Comparison of ENCODE assay signal across 8 mouse cellular contexts in the genomic region with DNA sequence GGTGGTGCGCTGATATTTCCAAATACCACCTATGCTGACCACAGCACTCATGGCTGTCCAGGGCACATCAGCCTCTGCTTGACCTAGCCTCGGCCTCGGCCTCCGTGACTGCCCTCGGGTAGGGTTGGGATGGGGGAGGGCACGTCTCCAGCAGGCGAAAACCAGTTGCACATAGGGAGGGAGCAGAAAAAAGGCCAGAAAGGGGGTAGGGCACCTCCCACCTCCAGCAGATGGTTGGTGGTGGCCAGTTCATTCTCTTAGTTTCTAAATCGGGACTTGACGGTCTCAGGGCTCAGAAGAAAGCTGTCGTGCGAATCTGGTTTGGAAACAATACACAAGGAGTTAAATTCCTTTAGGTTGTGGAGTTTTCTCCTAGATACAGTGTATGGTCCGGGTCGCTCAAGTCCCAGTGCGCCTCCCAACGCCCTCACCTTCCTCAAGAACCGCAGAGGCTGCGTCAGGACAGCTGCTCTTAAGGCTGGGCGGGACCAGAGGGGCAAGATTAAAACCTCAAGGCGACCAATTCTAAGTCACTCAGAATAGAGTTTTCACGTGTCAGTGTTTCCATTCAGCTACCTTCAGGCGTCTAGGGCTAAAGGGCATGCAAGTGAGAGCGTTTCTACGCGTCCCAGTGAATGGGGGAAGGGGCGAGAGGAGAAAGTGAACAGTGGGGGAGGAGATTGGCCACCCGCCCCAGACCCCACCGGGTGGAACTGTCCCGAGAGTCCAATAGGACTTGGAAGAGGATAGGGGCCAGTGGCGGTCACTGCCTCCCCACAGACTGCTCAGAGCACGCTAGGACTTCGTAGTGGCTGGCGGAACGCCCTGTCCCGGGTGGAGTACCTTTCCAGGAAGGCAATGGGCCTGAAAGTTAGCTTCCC. TPM values are rescaled to one million over a fixed set of nuclear protein-coding genes. Genes with fewer than 3 reads are reported as not detected.
A peak's percentile ranks its signal among the peaks of the same experiment; 100 is the strongest.
DNase-seq lines count a peak whose midpoint lies in the region; ATAC-seq and TF ChIP-seq lines count a peak whose summit lies in the region.

No protein-coding gene starts in this region.

- no peak for TF ChIP-seq POLR2A in lung, adult 2 months (IDR thresholded peaks at IDR 0.05; ENCODE audit: borderline replicate concordance, extremely low read depth, low read depth, low read length)
- TF ChIP-seq POLR2A in kidney, adult 2 months (IDR thresholded peaks at IDR 0.05; ENCODE audit: low read depth, low read length), result no peak

- peaks cover 20% of the 10 kb centered on the region for H3K4me1 ChIP-seq in heart, embryonic 15.5 days (replicated peaks)
- peaks cover 45% of the 10 kb centered on the region for H3K4me1 ChIP-seq in hindbrain, embryonic 13.5 days (replicated peaks)
- 0 out of 2 replicates have a peak, but pooled peaks cover 5% of the 10 kb centered on the region for H3K4me1 ChIP-seq in stomach, postnatal 0 days (replicated peaks; ENCODE audit: control insufficient read depth, insufficient read depth)
- H3K4me1 ChIP-seq in lung, adult 2 months (ENCODE audit: control insufficient read depth, insufficient read depth, low read length), result peaks cover 3% of the 10 kb centered on the region; the same call in 1 of the 2 replicates
- H3K4me1 ChIP-seq in kidney, adult 2 months (ENCODE audit: control insufficient read depth, insufficient read depth, low read length), result no peaks in the 10 kb centered on the region

- WGBS in heart, embryonic 15.5 days, result under 1% methylated on average over 34 of the region's 34 CpGs
- under 1% methylated on average over 34 of the region's 34 CpGs for WGBS in hindbrain, embryonic 13.5 days
- 1% methylated on average over 34 of the region's 34 CpGs for WGBS in stomach, postnatal 0 days
- WGBS in lung, adult 2 months, result 1% methylated on average over 34 of the region's 34 CpGs
- 2% methylated on average over 34 of the region's 34 CpGs for WGBS in kidney, adult 2 months

- H3K36me3 ChIP-seq in heart, embryonic 15.5 days, result no peaks in the 10 kb centered on the region
- H3K36me3 ChIP-seq in hindbrain, embryonic 13.5 days, result no peaks in the 10 kb centered on the region
- no peaks in the 10 kb centered on the region for H3K36me3 ChIP-seq in stomach, postnatal 0 days (ENCODE audit: control insufficient read depth, insufficient read depth, low read length)
- no peaks in the 10 kb centered on the region for H3K36me3 ChIP-seq in kidney, adult 2 months (ENCODE audit: control insufficient read depth, insufficient read depth, low read length)

- peak overlapping the region; percentile 37 for H3K4me3 ChIP-seq in heart, embryonic 15.5 days
- peak overlapping the region; percentile 51 for H3K4me3 ChIP-seq in hindbrain, embryonic 13.5 days
- H3K4me3 ChIP-seq in stomach, postnatal 0 days (ENCODE audit: low read depth, low read length), result no peak overlapping the region
- H3K4me3 ChIP-seq in lung, adult 2 months (replicated peaks; ENCODE audit: extremely low read depth, low read depth, low read length), result no peak overlapping the region
- H3K4me3 ChIP-seq in kidney, adult 2 months (ENCODE audit: insufficient read depth, low read depth, low read length), result no peak overlapping the region

- TF ChIP-seq CTCF in stomach, postnatal 0 days (IDR thresholded peaks at IDR 0.05; ENCODE audit: low read depth), result no peak
- no peak for TF ChIP-seq CTCF in lung, adult 2 months (IDR thresholded peaks at IDR 0.05; ENCODE audit: insufficient read depth, low read length)
- TF ChIP-seq CTCF in kidney, adult 2 months (conservative IDR thresholded peaks at IDR 0.05; ENCODE audit: insufficient read depth, insufficient read length, low read depth, low read length), result no peak

- DNase-seq in heart, postnatal 36 days, result no peak
- DNase-seq in embryo, embryonic 10 days (ENCODE audit: low spot score), result peak; percentile 80
- peak; percentile 74 for DNase-seq in mesoderm, embryonic 11.5 days (ENCODE audit: low read depth, low spot score)
- no peak for DNase-seq in stomach, postnatal 0 days (ENCODE audit: low spot score)
- DNase-seq in lung, adult 2 months, result no peak
- no peak for DNase-seq in kidney, adult 2 months

- H3K27me3 ChIP-seq in heart, embryonic 15.5 days, result peaks cover 83% of the 10 kb centered on the region
- peaks cover 8% of the 10 kb centered on the region for H3K27me3 ChIP-seq in hindbrain, embryonic 13.5 days
- H3K27me3 ChIP-seq in stomach, postnatal 0 days (ENCODE audit: control insufficient read depth, insufficient read depth, low read length), result peaks cover 26% of the 10 kb centered on the region
- H3K27me3 ChIP-seq in kidney, adult 2 months (replicated peaks; ENCODE audit: control insufficient read depth, insufficient read depth, low read length), result peaks cover 1% of the 10 kb centered on the region

- peak; percentile 53 for ATAC-seq in heart, embryonic 15.5 days (replicated peaks; ENCODE audit: insufficient number of reproducible peaks, insufficient read depth, low FRiP score, low read depth)
- peak; percentile 79 for ATAC-seq in hindbrain, embryonic 13.5 days (ENCODE audit: low FRiP score)
- ATAC-seq in stomach, postnatal 0 days (ENCODE audit: low FRiP score, low TSS enrichment), result no peak

- intact Hi-C loops in heart, postnatal 36 days (cut with DNase I), result no loop called here

- H3K27ac ChIP-seq in heart, embryonic 15.5 days, result no peak overlapping the region
- peak overlapping the region; percentile 84 for H3K27ac ChIP-seq in hindbrain, embryonic 13.5 days
- no peak overlapping the region for H3K27ac ChIP-seq in stomach, postnatal 0 days (replicated peaks)
- no peak overlapping the region for H3K27ac ChIP-seq in kidney, adult 2 months (ENCODE audit: insufficient read depth, low read depth, low read length)

- H3K4me2 ChIP-seq in heart, embryonic 15.5 days, result peak overlapping the region; percentile 57
- H3K4me2 ChIP-seq in hindbrain, embryonic 13.5 days, result peak overlapping the region; percentile 86
- peak overlapping the region; percentile 14 for H3K4me2 ChIP-seq in stomach, postnatal 0 days (replicated peaks; ENCODE audit: low read depth)

- no peak overlapping the region for H3K9ac ChIP-seq in heart, embryonic 15.5 days
- peak overlapping the region; percentile 73 for H3K9ac ChIP-seq in hindbrain, embryonic 13.5 days
- H3K9ac ChIP-seq in stomach, postnatal 0 days (ENCODE audit: low read length), result no peak overlapping the region

- no peak for TF ChIP-seq EP300 in stomach, postnatal 0 days (optimal IDR thresholded peaks at IDR 0.05)

- no peaks in the 10 kb centered on the region for H3K9me3 ChIP-seq in heart, embryonic 15.5 days (replicated peaks)
- H3K9me3 ChIP-seq in hindbrain, embryonic 13.5 days, result no peaks in the 10 kb centered on the region
- H3K9me3 ChIP-seq in stomach, postnatal 0 days (ENCODE audit: control insufficient read depth, low read length), result no peaks in the 10 kb centered on the region

RNA-seq across cellular contexts. Expression of gene Pou3f2, which starts 9.3 kb away (rescaled TPM):
- 0.05 and 0.09 TPM in 2 replicates for polyA plus RNA-seq in heart, embryonic 15.5 days (2015; fragmentation: Nextera tagmentation; extraction: Ambion mirVana)
- total RNA-seq in heart, postnatal 36 days (2021), result not detected
- polyA plus RNA-seq in hindbrain, embryonic 13.5 days (2015; fragmentation: Nextera tagmentation; extraction: Ambion mirVana), result 34.5 and 42.6 TPM in 2 replicates
- polyA plus RNA-seq in stomach, postnatal 0 days (2015; fragmentation: Nextera tagmentation; extraction: Ambion mirVana), result 0.02 TPM in 1 of 2 replicates, not detected in the other
- polyA plus RNA-seq in lung, adult 2 months (2012; rRNA removed), result 0.01 TPM in 1 of 2 replicates, not detected in the other
- polyA plus RNA-seq in kidney, adult 2 months (2012; rRNA removed), result not detected in 2 replicates

Comparison
In these comparisons a context has a peak if more than half of its experiments do, and no peak if none do; other contexts are left out.
1. H3K4me2 ChIP-seq: peak in every context shown above with its lines; median percentile 86 in hindbrain, embryonic 13.5 days; 57 in heart, embryonic 15.5 days; 14 in stomach, postnatal 0 days.
2. H3K4me3 ChIP-seq: peak in heart, embryonic 15.5 days (single experiment) and hindbrain, embryonic 13.5 days (single experiment); none in stomach, postnatal 0 days (single experiment), lung, adult 2 months (single experiment) and kidney, adult 2 months (single experiment).
3. DNase-seq: peak in embryo, embryonic 10 days (single experiment) and mesoderm, embryonic 11.5 days (single experiment); none in heart, postnatal 36 days (0 of 2), stomach, postnatal 0 days (single experiment), lung, adult 2 months (single experiment) and kidney, adult 2 months (single experiment).
4. RNA of gene Pou3f2, which starts 9.3 kb away (polyA plus RNA-seq): 34.5 to 42.6 TPM in hindbrain, embryonic 13.5 days; 0.05 to 0.09 TPM in heart, embryonic 15.5 days, 0.01 TPM in lung, adult 2 months, 0.02 TPM in stomach, postnatal 0 days and not detected in kidney, adult 2 months; every median in the first group is over 10 times any median in the second.